Comparison of ENCODE assay signal across 8 mouse cellular contexts in genomic region chr11:109721781-109722446, GRCm38 (mm10). TPM values are rescaled to one million over a fixed set of nuclear protein-coding genes. Genes with fewer than 3 reads are reported as not detected.
DNase-seq lines count a peak whose midpoint lies in the region; ATAC-seq lines count a peak whose summit lies in the region.

Gene Fam20a (minus strand): TSS chr11:109722279.

- no peak within 1 kb of the TSS for H3K27ac ChIP-seq in hindbrain, embryonic 12.5 days
- peak within 1 kb of the TSS; percentile 52; the same call in 1 of the 2 replicates for H3K27ac ChIP-seq in lung, embryonic 15.5 days

- H3K27me3 ChIP-seq in hindbrain, embryonic 12.5 days: peaks cover 28% of the 10 kb centered on the region
- H3K27me3 ChIP-seq in lung, embryonic 15.5 days: no peaks in the 10 kb centered on the region; the same call in 1 of the 2 replicates

- H3K9me3 ChIP-seq in hindbrain, embryonic 12.5 days (replicated peaks): no peaks in the 10 kb centered on the region
- H3K9me3 ChIP-seq in lung, embryonic 15.5 days: no peaks in the 10 kb centered on the region

- peak within 1 kb of the TSS; percentile 43 for H3K4me3 ChIP-seq in hindbrain, embryonic 12.5 days
- peak within 1 kb of the TSS; percentile 43 for H3K4me3 ChIP-seq in lung, embryonic 15.5 days

- no peaks in the 10 kb centered on the region for H3K36me3 ChIP-seq in hindbrain, embryonic 12.5 days
- no peaks in the 10 kb centered on the region for H3K36me3 ChIP-seq in lung, embryonic 15.5 days

- H3K9ac ChIP-seq in hindbrain, embryonic 12.5 days: peak within 1 kb of the TSS; percentile 55
- H3K9ac ChIP-seq in lung, embryonic 15.5 days: peak within 1 kb of the TSS; percentile 38

- peak; percentile 82 for DNase-seq in ZHBTc4 (ENCODE audit: low read depth, low spot score)
- DNase-seq in cerebellum, adult 9-10 months: peak; percentile 22
- peak; percentile 40 to 58 for DNase-seq in frontal cortex, postnatal 14 days (ENCODE audit: low spot score in 2 of 2)
- peak; percentile 75 to 83 for DNase-seq in layer of hippocampus, postnatal 10 days (ENCODE audit: low spot score in 2 of 2)
- peak; percentile 47 for DNase-seq in ovary, adult 18-20 months (ENCODE audit: low spot score)
- DNase-seq in c-Kit-positive CD71-positive TER-119-positive erythroid progenitor cells, embryonic 14.5 days (ENCODE audit: low spot score): no peak

- H3K4me2 ChIP-seq in hindbrain, embryonic 12.5 days (replicated peaks): peak within 1 kb of the TSS; percentile 95
- peak within 1 kb of the TSS; percentile 92 for H3K4me2 ChIP-seq in lung, embryonic 15.5 days

- 1% methylated on average over 31 of the region's 31 CpGs for WGBS in hindbrain, embryonic 12.5 days
- under 1% methylated on average over 31 of the region's 31 CpGs for WGBS in lung, embryonic 15.5 days

- ATAC-seq in hindbrain, embryonic 12.5 days (ENCODE audit: low FRiP score): peak; percentile 76
- peak; percentile 79 for ATAC-seq in lung, embryonic 15.5 days (ENCODE audit: borderline replicate concordance, extremely low read depth, low FRiP score, low TSS enrichment)

- peaks cover 17% of the 10 kb centered on the region for H3K4me1 ChIP-seq in hindbrain, embryonic 12.5 days
- peaks cover 32% of the 10 kb centered on the region for H3K4me1 ChIP-seq in lung, embryonic 15.5 days

RNA-seq across cellular contexts. Expression of gene Fam20a, which starts in this region (rescaled TPM):
- 2.7 and 4.8 TPM in 2 replicates for polyA plus RNA-seq in hindbrain, embryonic 12.5 days (2016; fragmentation: Nextera tagmentation; extraction: Ambion mirVana)
- 10 to 100 TPM; 16.1 to 18.9 TPM for total RNA-seq in layer of hippocampus, postnatal 10 days (2021)
- 3.2 TPM in 2 replicates for polyA plus RNA-seq in lung, embryonic 15.5 days (2015; fragmentation: Nextera tagmentation; extraction: Ambion mirVana)
